Mouse (Mus musculus): Measurements from ENCODE around the gene Zfp260. TPM values are rescaled to one million over a fixed set of nuclear protein-coding genes. Genes with fewer than 3 reads are reported as not detected.

The Zfp260 gene
- 10 to 100 TPM; 65.6 to 70.4 TPM for total RNA-seq (2021)

GRCm38 (mm10) chr7:30094646-30095429 lies at the start of gene Zfp260:
Zfp260 (plus strand) TSS chr7:30094777.
- peak; percentile 90 to 92 for DNase-seq (ENCODE audit: low spot score in 2 of 2)
- intact Hi-C loops (cut with DNase I) = loop anchor here (2.0 to 5.0 kb wide), 3 partner anchors 74 to 188 kb away; partner anchors contain the start of genes Zfp146, Zfp27 and Zfp383

DNA sequence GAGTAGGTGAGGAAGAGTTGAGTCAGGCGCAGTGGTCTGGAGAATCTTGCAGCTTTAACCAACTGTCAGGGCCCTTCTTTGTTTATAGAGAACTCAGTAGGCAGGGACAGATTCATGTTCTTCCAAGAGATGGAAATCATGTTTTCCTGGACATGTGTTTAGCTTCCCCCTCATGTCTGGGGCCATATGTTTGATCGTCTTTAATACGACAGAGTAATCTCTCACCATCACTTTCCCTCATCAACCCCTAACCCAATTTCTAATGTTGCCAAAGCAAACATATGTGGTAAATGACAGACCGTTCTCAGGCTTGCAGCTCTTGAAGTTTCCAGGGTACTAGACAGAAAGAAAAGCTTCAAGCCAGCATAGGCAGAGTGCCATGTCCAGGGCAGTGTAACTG lies 46.5 kb upstream of the Zfp260 start:
- DNase-seq (ENCODE audit: low spot score in 2 of 2) = no peak
- intact Hi-C loops (cut with DNase I) = no loop called here

GRCm38 (mm10) chr7:30050882-30051548 lies 43.6 kb upstream of the Zfp260 start, which contains the start of gene Zfp14:
Zfp14 (minus strand) TSS chr7:30051380.
- intact Hi-C loops (cut with DNase I) = no loop called here
- peak; percentile 92 to 93 for DNase-seq (ENCODE audit: low spot score in 2 of 2)

DNA sequence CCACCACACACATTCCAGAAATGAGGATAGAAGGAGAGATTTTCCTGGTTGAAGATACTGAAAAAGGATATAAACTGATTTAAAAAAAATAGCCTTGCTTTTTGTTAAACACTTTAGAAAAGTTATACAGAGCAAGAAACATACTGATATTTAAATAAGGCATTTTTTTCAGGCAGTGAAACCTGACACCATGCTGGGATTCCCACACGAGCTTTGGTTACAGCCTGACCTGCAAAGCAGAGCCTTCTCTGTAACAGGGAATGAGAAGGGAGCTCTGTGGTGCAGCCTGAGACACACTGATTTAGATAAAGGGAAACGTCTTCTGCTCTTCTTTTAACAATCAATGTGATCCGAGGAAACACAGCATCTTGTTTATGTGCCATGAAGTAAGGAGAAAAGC lies 41.0 kb upstream of the Zfp260 start:
- no peak for DNase-seq (ENCODE audit: low spot score in 2 of 2)
- intact Hi-C loops (cut with DNase I) = no loop called here

DNA sequence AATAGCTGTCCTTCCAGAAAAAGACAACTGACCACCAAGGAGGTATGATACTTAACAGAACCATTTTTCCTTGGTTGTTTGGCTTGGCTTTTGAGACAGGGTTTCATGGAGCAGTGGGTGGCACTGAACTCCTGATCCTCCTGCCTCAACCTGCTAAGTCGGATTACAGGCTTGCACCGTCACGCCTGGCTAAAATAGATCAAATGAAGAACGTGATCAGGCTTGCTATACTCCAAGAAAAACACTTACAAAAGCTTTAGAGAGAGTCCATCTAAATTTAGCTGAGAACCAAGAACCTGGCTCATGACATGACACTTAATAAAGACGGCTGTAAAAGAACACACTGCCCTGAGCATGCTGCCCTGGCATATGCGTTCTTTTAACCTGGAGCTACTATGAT lies 34.2 kb upstream of the Zfp260 start:
- DNase-seq (ENCODE audit: low spot score in 2 of 2) = no peak
- intact Hi-C loops (cut with DNase I) = no loop called here

GRCm38 (mm10) chr7:30062478-30062877 lies 32.1 kb upstream of the Zfp260 start:
- intact Hi-C loops (cut with DNase I) = no loop called here
- DNase-seq (ENCODE audit: low spot score in 2 of 2) = no peak

- intact Hi-C loops (cut with DNase I) = no loop called here
- DNase-seq (ENCODE audit: low spot score in 2 of 2) = no peak
Observed at GRCm38 (mm10) chr7:30064622-30065021, 30.0 kb upstream of the Zfp260 start.

- peak; percentile 84 to 86 for DNase-seq (ENCODE audit: low spot score in 2 of 2)
- intact Hi-C loops (cut with DNase I) = no loop called here
Observed at GRCm38 (mm10) chr7:30072146-30073028, 22.2 kb upstream of the Zfp260 start, which contains the start of gene Zfp82. Zfp82 (minus strand) TSS chr7:30072900.

DNA sequence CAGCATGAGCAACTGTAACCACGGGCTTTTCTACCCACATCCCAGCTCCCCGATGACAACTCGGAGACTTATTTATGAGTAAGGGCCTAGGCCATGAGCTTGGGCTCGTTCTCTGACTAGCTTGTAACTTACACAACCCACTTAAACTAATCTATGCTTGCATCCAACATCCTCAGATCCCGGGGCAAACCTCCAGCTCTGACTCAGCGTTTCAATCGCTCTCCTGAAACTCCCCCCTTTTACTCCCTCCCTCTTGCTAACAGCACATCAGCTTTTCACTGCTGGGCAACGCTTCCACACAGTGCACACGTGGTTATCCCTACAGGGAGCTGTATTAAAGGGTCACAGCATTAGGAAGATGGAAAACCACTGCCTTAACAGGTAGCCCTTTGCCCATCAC lies 8.1 kb upstream of the Zfp260 start:
- intact Hi-C loops (cut with DNase I) = no loop called here
- peak in 1 of 2 experiments; percentile 19 for DNase-seq (ENCODE audit: low spot score in 2 of 2)

DNA sequence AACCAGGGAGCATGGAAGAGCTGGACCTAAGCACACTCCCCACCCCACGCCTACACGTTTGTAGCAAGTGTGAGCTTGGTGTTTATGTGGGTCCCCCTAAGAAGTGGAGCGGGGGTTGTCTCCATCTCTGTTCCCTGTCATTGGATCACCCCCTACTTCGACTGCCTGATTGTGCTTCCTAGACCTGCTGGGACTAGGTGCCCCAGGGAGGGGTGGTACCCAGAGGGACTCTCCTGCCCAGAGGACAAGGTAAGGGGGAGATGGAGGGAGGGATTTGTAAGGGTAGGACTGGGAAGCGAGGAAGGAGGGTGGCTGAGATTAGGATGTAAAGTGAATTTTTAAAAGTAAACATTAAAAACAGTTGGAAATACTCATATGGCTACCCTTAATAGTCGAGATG lies 5.2 kb upstream of the Zfp260 start:
- intact Hi-C loops (cut with DNase I) = no loop called here
- DNase-seq (ENCODE audit: low spot score in 2 of 2) = no peak

DNA sequence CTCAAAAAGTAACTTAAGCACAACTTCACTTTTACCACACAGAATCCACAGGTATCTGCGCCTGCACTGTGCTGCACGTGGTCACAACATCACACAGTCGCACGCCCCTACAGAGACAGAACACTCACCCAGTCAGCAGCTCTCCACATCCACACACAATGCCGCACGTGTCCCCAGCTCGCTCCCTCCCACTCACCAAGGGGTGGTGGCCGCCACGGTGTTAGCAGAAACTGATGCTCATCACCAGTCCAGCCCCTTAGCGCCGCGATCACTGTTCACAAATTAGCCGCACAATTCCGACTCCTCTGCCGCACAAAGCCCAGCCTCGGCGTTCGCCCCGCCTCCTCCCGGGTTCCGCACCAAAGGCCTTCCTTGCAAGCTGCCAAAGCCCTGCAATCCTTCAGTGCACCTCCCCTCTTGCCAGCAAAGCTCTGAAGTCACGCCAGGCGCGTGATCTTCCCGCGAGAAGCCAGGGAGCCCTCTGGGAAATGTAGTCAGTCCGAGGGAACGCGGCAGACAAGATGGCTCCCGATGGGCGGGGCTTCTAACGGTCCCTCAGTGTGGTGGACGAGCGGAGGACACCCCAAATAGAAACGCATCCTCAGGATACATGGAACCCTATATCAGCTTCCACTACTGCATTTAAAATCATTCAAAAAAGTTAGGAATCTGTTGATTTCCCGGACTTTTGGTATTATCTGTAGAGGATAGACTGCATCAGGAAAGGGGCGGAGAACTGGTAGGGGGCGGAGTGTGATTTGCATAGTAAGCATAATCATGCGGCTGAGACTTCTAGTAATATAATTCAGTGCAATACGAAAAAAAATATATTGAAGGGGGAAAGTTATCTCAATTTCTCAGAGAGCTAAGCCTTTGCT lies 4.2 kb upstream of the Zfp260 start, which contains the start of the genes Gm26920 and Zfp566:
Gene Gm26920 (minus strand): TSS at position 319 of the 878 bp plus-strand sequence.
Gene Zfp566 (minus strand): TSS at position 436 of the 878 bp plus-strand sequence.
- intact Hi-C loops (cut with DNase I) = loop anchor here (5.0 kb wide), 2 partner anchors 78 to 183 kb away; partner anchors contain the start of genes Zfp27 and Zfp383
- peak; percentile 96 for DNase-seq (ENCODE audit: low spot score in 2 of 2)

DNA sequence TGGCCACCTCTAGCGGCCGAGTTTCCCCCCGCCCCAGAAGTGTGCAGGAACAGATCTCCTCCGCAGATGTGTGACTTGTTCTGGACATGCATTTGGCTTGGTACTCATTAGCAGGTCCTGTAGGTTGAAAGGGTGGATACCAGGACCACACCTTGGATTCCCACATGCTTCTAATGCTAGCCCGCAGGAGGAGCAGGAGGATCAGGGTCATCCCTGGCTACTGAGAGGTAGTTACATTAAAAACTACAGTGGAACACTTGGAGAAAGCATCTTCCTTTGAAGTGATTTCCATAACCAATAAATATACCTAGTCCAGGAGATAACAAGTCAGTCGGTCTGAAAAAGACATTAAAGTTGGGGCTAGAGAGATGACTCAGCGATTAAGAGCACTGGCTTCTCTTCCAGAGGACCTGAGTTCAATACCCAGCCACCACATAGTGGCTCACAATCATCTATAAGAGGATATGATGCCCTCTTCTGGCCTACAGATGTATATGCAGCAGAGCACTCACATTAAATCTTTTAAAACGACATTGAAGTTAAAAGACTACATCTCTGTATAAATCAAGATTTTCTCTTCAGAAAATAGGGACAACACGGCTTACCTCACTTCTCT lies 3.5 kb upstream of the Zfp260 start:
- peak in 1 of 2 experiments; percentile 24 for DNase-seq (ENCODE audit: low spot score in 2 of 2)
- intact Hi-C loops (cut with DNase I) = loop anchor here (5.0 kb wide), 2 partner anchors 79 to 184 kb away; partner anchors contain the start of genes Zfp27 and Zfp383

GRCm38 (mm10) chr7:30092666-30093065 lies 1.9 kb upstream of the Zfp260 start:
- DNase-seq (ENCODE audit: low spot score in 2 of 2) = no peak
- intact Hi-C loops (cut with DNase I) = loop anchor here (5.0 kb wide), 2 partner anchors 80 to 185 kb away; partner anchors contain the start of genes Zfp27 and Zfp383

DNA sequence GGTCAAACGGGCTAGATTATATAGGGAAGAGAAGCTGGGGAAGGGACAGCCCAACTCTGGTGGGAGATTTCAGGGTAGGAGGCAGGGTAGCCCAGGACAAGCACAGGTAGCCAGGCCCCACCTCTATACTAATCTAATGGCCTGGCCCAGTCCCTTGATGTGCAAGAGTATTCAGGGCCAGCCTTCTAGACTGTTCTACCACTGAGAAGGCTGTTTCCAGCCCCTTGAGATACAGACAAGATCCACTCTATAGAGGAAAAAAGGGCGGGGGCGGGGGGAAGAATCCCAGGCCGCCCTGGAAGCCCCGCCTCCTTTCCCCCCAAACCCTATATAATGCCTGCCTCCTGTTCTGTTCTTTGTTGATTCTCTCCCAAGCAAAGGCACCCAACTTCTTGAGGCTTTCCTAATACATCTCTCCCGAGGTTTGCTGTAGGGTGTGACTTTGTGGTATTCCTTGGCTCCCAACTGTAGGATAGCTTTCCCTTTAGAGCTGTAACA lies 610 bp upstream of the Zfp260 start:
- no peak for DNase-seq (ENCODE audit: low spot score in 2 of 2)
- intact Hi-C loops (cut with DNase I) = loop anchor here (2.0 to 5.0 kb wide), 3 partner anchors 75 to 187 kb away; partner anchors contain the start of genes Zfp146, Zfp27 and Zfp383

DNA sequence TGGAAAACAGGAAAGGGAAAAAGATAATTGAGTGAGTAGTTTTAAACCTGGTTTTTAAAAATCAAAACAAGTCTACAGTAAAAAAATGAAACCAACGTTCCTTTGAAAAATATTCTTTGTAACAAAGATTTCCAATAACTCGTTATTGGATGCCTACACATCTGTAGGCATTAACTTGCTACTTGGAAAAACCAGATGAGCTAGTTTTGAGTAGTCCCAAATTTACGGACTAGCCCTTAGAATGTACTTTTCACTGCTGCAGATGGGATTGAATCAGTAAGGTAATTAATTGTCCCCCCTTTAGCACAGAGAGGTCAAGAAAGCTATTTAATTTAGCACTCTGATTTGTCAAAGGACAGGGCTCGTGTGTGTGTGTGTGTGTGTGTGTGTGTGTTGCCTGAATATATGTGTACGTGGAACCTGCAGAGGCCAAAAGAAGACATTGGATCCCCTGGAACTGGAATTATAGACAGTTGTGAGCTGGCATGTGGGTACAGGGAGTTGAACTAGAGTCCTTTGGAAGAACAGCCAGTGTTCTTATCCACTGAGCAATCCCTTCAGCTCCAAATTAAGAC lies 1.1 kb downstream of the Zfp260 start:
- DNase-seq (ENCODE audit: low spot score in 2 of 2) = no peak
- intact Hi-C loops (cut with DNase I) = loop anchor here (2.0 kb wide), 1 partner anchor 73 kb away; the partner anchor contains the start of gene Zfp146

- DNase-seq (ENCODE audit: low spot score in 2 of 2) = peak; percentile 83
- intact Hi-C loops (cut with DNase I) = loop anchor here (2.0 kb wide), 1 partner anchor 22 kb away; the partner anchor contains the start of gene Zfp382
Observed at GRCm38 (mm10) chr7:30099297-30099696, 4.7 kb downstream of the Zfp260 start.

GRCm38 (mm10) chr7:30116076-30116475 lies 21.5 kb downstream of the Zfp260 start:
- no peak for DNase-seq (ENCODE audit: low spot score in 2 of 2)
- intact Hi-C loops (cut with DNase I) = no loop called here

Measured in left cerebral cortex, postnatal 36 days (tissue).